Mouse (Mus musculus) forebrain, embryonic 11.5 days (tissue): ENCODE results near the gene Arhgap24. TPM values are rescaled to one million over a fixed set of nuclear protein-coding genes. Genes with fewer than 3 reads are reported as not detected.

Experiments
- ATAC-seq: fragments of 200-750 bp; cut with Nextera tagmentation; replicated peaks from 2 replicates; pipeline ENCODE4 v1.8.0; 2017; ENCODE audit warnings: moderate TSS enrichment; ENCODE audit not compliant: low FRiP score
- DNase-seq: peaks from one replicate; pipeline ENCODE4 v3.0.0-alpha.2; 2017; ENCODE audit warnings: low spot score
- H3K27ac ChIP-seq: fragments of 300-500 bp; sonication (generic); 2 replicates; pipeline ENCODE4 v1.5.1; 2014; ENCODE audit warnings: low read depth, low read length
- H3K27me3 ChIP-seq: fragments of 300-500 bp; sonication (generic); 2 replicates; pipeline ENCODE4 v1.6.1; 2014; ENCODE audit warnings: mild to moderate bottlenecking, low read length, mixed read lengths; ENCODE audit not compliant: control insufficient read depth, insufficient read depth
- H3K36me3 ChIP-seq: fragments of 300-500 bp; sonication (generic); 2 replicates; pipeline ENCODE4 v1.6.1; 2014; ENCODE audit warnings: mild to moderate bottlenecking, low read length, moderate library complexity, mixed read lengths; ENCODE audit not compliant: control insufficient read depth, insufficient read depth
- H3K4me1 ChIP-seq: fragments of 300-500 bp; sonication (generic); replicated peaks from 2 replicates; pipeline ENCODE4 v1.6.1; 2014; ENCODE audit warnings: low read length, mixed read lengths; ENCODE audit not compliant: control insufficient read depth, insufficient read depth
- H3K4me2 ChIP-seq: fragments of 300-500 bp; sonication (generic); 2 replicates; pipeline ENCODE4 v1.6.1; 2014; ENCODE audit warnings: low read depth, mild to moderate bottlenecking, low read length, moderate library complexity, mixed read lengths; ENCODE audit not compliant: severe bottlenecking
- H3K4me3 ChIP-seq: fragments of 300-500 bp; sonication (generic); 2 replicates; pipeline ENCODE4 v1.5.1; 2014; ENCODE audit warnings: low read depth, low read length
- H3K9ac ChIP-seq: fragments of 300-500 bp; sonication (generic); 2 replicates; pipeline ENCODE4 v1.6.1; 2014; ENCODE audit warnings: low read length
- H3K9me3 ChIP-seq: fragments of 300-500 bp; sonication (generic); 2 replicates; pipeline ENCODE4 v1.6.1; 2016; ENCODE audit warnings: low read length, mixed read lengths; ENCODE audit not compliant: control insufficient read depth
- WGBS: fragments of 180-500 bp; shearing (Covaris S2); extraction: QIAGEN DNeasy Blood & Tissue Kit; methylation state at CpG from one replicate; pipeline ENCODE4 v1.1.7; 2014; 5-methylcytosine and 5-hydroxymethylcytosine counted together
- polyA plus RNA-seq: library from polyadenylated mRNA; unstranded; fragments of >200 nt; fragmentation: Nextera tagmentation; extraction: Ambion mirVana; gene quantifications from 2 replicates; pipeline ENCODE4 v1.2.1, GENCODE M21; 2014

The Arhgap24 gene
- polyA plus RNA-seq, 1 experiment from 2014 or later = 1.9 TPM

- H3K27ac ChIP-seq = no peak overlapping the region
- H3K27me3 ChIP-seq = no peaks in the 10 kb centered on the region
- H3K9me3 ChIP-seq = no peaks in the 10 kb centered on the region
- H3K4me3 ChIP-seq = no peak overlapping the region
- no peak overlapping the region for H3K4me2 ChIP-seq
- no peaks in the 10 kb centered on the region for H3K4me1 ChIP-seq
- DNase-seq (peak; percentile 54), ATAC-seq (0 out of 2 replicates have a peak, but pooled peaks have one; percentile 63)
- 32% methylated on average over 4 of the region's 4 CpGs for WGBS
- H3K9ac ChIP-seq = no peak overlapping the region
- H3K36me3 ChIP-seq = no peaks in the 10 kb centered on the region
Observed at GRCm38 (mm10) chr5:102692487-102692886, 211.3 kb downstream of the Arhgap24 start.

GRCm38 (mm10) chr5:102693192-102693591 is 212.0 kb downstream of the Arhgap24 start:
- no peaks in the 10 kb centered on the region for H3K27me3 ChIP-seq
- WGBS = 64% methylated on average over 2 of the region's 2 CpGs
- ATAC-seq = no peak

GRCm38 (mm10) chr5:102693871-102694270 is 212.7 kb downstream of the Arhgap24 start:
- Histone ChIP-seq H3K27ac (no peak overlapping the region), H3K27me3 (no peaks in the 10 kb centered on the region), H3K4me1 (no peaks in the 10 kb centered on the region), H3K36me3 (no peaks in the 10 kb centered on the region), H3K4me2 (no peak overlapping the region), H3K9me3 (no peaks in the 10 kb centered on the region), H3K9ac (no peak overlapping the region), H3K4me3 (no peak overlapping the region)
- 89% methylated on average over 3 of the region's 3 CpGs for WGBS
- DNase-seq (no peak), ATAC-seq (no peak)

More at GRCm38 (mm10) chr5:102693192-102693591, 212.0 kb downstream of the Arhgap24 start:
- DNase-seq = no peak
- H3K4me2 ChIP-seq = no peak overlapping the region
- no peaks in the 10 kb centered on the region for H3K36me3 ChIP-seq
- H3K27ac ChIP-seq = no peak overlapping the region
- no peaks in the 10 kb centered on the region for H3K4me1 ChIP-seq
- no peak overlapping the region for H3K9ac ChIP-seq
- H3K4me3 ChIP-seq = no peak overlapping the region
- H3K9me3 ChIP-seq = no peaks in the 10 kb centered on the region

GRCm38 (mm10) chr5:102697784-102698183 is 216.6 kb downstream of the Arhgap24 start:
- no peak for DNase-seq
- WGBS = 77% methylated on average over 1 of the region's 1 CpGs
- H3K27ac ChIP-seq = no peak overlapping the region
- no peaks in the 10 kb centered on the region for H3K36me3 ChIP-seq
- no peak for ATAC-seq
- no peaks in the 10 kb centered on the region for H3K4me1 ChIP-seq
- no peaks in the 10 kb centered on the region for H3K9me3 ChIP-seq
- no peak overlapping the region for H3K4me2 ChIP-seq
- H3K9ac ChIP-seq = no peak overlapping the region
- no peak overlapping the region for H3K4me3 ChIP-seq
- H3K27me3 ChIP-seq = no peaks in the 10 kb centered on the region

GRCm38 (mm10) chr5:102698396-102698795 is 217.2 kb downstream of the Arhgap24 start:
- no peaks in the 10 kb centered on the region for H3K9me3 ChIP-seq
- no peak overlapping the region for H3K4me3 ChIP-seq
- ATAC-seq (no peak), DNase-seq (no peak)
- no peaks in the 10 kb centered on the region for H3K27me3 ChIP-seq
- H3K4me2 ChIP-seq = no peak overlapping the region
- H3K36me3 ChIP-seq = no peaks in the 10 kb centered on the region
- no peak overlapping the region for H3K9ac ChIP-seq
- 89% methylated on average over 5 of the region's 5 CpGs for WGBS
- no peak overlapping the region for H3K27ac ChIP-seq
- no peaks in the 10 kb centered on the region for H3K4me1 ChIP-seq

- H3K4me2 ChIP-seq = no peak overlapping the region
- no peak overlapping the region for H3K4me3 ChIP-seq
- H3K9ac ChIP-seq = no peak overlapping the region
- no peak for ATAC-seq
- 93% methylated on average over 2 of the region's 2 CpGs for WGBS
- no peaks in the 10 kb centered on the region for H3K27me3 ChIP-seq
- H3K27ac ChIP-seq = no peak overlapping the region
- H3K36me3 ChIP-seq = no peaks in the 10 kb centered on the region
- H3K4me1 ChIP-seq = no peaks in the 10 kb centered on the region
- no peaks in the 10 kb centered on the region for H3K9me3 ChIP-seq
- no peak for DNase-seq
Observed at GRCm38 (mm10) chr5:102698891-102699290, 217.7 kb downstream of the Arhgap24 start.

- Histone ChIP-seq H3K4me3 (no peak overlapping the region), H3K9ac (no peak overlapping the region), H3K9me3 (no peaks in the 10 kb centered on the region), H3K4me1 (no peaks in the 10 kb centered on the region), H3K27me3 (no peaks in the 10 kb centered on the region), H3K36me3 (no peaks in the 10 kb centered on the region), H3K27ac (no peak overlapping the region), H3K4me2 (no peak overlapping the region)
- no peak for ATAC-seq
- DNase-seq = no peak
- WGBS = 92% methylated on average over 6 of the region's 6 CpGs
Observed at GRCm38 (mm10) chr5:102702581-102702980, 221.4 kb downstream of the Arhgap24 start.

- WGBS = 63% methylated on average over 5 of the region's 5 CpGs
- no peak overlapping the region for H3K4me3 ChIP-seq
- H3K27ac ChIP-seq = no peak overlapping the region
- no peak overlapping the region for H3K9ac ChIP-seq
- no peaks in the 10 kb centered on the region for H3K36me3 ChIP-seq
- H3K4me1 ChIP-seq = no peaks in the 10 kb centered on the region
- ATAC-seq = peak; percentile 58
- no peak overlapping the region for H3K4me2 ChIP-seq
- H3K27me3 ChIP-seq = no peaks in the 10 kb centered on the region
- DNase-seq = peak; percentile 81
- no peaks in the 10 kb centered on the region for H3K9me3 ChIP-seq
Observed at GRCm38 (mm10) chr5:102703325-102704099, 222.3 kb downstream of the Arhgap24 start.

- H3K4me1 ChIP-seq = no peaks in the 10 kb centered on the region
- ATAC-seq = no peak
- WGBS = 53% methylated on average over 2 of the region's 2 CpGs
Observed at GRCm38 (mm10) chr5:102705170-102705569, 224.0 kb downstream of the Arhgap24 start.

More at GRCm38 (mm10) chr5:102705170-102705569, 224.0 kb downstream of the Arhgap24 start:
- no peak for DNase-seq
- no peak overlapping the region for H3K9ac ChIP-seq
- no peaks in the 10 kb centered on the region for H3K9me3 ChIP-seq
- no peaks in the 10 kb centered on the region for H3K36me3 ChIP-seq
- no peak overlapping the region for H3K4me3 ChIP-seq
- H3K27ac ChIP-seq = no peak overlapping the region
- H3K27me3 ChIP-seq = no peaks in the 10 kb centered on the region
- no peak overlapping the region for H3K4me2 ChIP-seq
